Mouse (Mus musculus): ENCODE data around the gene Rasgrp3. TPM values are rescaled to one million over a fixed set of nuclear protein-coding genes. Genes with fewer than 3 reads are reported as not detected.

Rasgrp3 gene
- total RNA-seq, 1 experiment = 0.85 TPM

GRCm38 (mm10) chr17:75529222-75529935 is 93.7 kb downstream of the Rasgrp3 start:
- Histone ChIP-seq H3K36me3 (ENCODE audit: control insufficient read depth, insufficient read depth, low read length, poor library complexity, severe bottlenecking) (no peaks in the 10 kb centered on the region), H3K4me1 (ENCODE audit: control insufficient read depth in 2 of 2, insufficient read depth in 2 of 2, low read length in 2 of 2, poor library complexity in 1 of 2) (peaks cover 0 to 3% of the 10 kb centered on the region in 2 experiments; a peak in 2 of 4 replicates), H3K4me3 (ENCODE audit: insufficient read depth in 1 of 2, low read depth in 1 of 2, low read length in 2 of 2, poor library complexity in 1 of 2, severe bottlenecking in 1 of 2) (no peak overlapping the region), H3K9me3 (ENCODE audit: control insufficient read depth, insufficient read depth, low read depth, low read length) (no peaks in the 10 kb centered on the region), H3K27ac (ENCODE audit: insufficient read depth, low read depth, low read length, poor library complexity, severe bottlenecking) (no peak overlapping the region), H3K9ac (ENCODE audit: insufficient read depth, low read depth, low read length, poor library complexity, severe bottlenecking) (no peak overlapping the region)
- in situ Hi-C loops (cut with MboI; ENCODE audit: low sequenced_read_pairs in 2 of 2, unreplicated experiment in 2 of 2) = no loop called here
- DNase-seq (ENCODE audit: low read depth, low spot score) = no peak
- TF ChIP-seq HCFC1 (IDR thresholded peaks at IDR 0.05; ENCODE audit: borderline replicate concordance, insufficient read depth, low read length) = no peak
- TF ChIP-seq MAFK (IDR thresholded peaks at IDR 0.05; ENCODE audit: insufficient read depth, low read depth, low read length) = no peak

- H3K27ac ChIP-seq (ENCODE audit: insufficient read depth, low read depth, low read length, poor library complexity, severe bottlenecking) = no peak overlapping the region
- in situ Hi-C loops (cut with MboI; ENCODE audit: low sequenced_read_pairs in 2 of 2, unreplicated experiment in 2 of 2) = no loop called here
- TF ChIP-seq CHD2 (IDR thresholded peaks at IDR 0.05; ENCODE audit: low read depth, low read length) = no peak
- no peak for TF ChIP-seq ZC3H11A (IDR thresholded peaks at IDR 0.05; ENCODE audit: borderline replicate concordance, low read depth, low read length)
- TF ChIP-seq HCFC1 (IDR thresholded peaks at IDR 0.05; ENCODE audit: borderline replicate concordance, insufficient read depth, low read length) = no peak
- no peak for TF ChIP-seq ZNF384 (IDR thresholded peaks at IDR 0.05; ENCODE audit: low read depth, low read length)
- TF ChIP-seq MAFK (IDR thresholded peaks at IDR 0.05; ENCODE audit: insufficient read depth, low read depth, low read length) = no peak
Observed at GRCm38 (mm10) chr17:75532469-75532986, 96.8 kb downstream of the Rasgrp3 start.

GRCm38 (mm10) chr17:75534314-75535020 is 98.8 kb downstream of the Rasgrp3 start:
- no peak overlapping the region for H3K4me3 ChIP-seq (ENCODE audit: insufficient read depth in 1 of 2, low read depth in 1 of 2, low read length in 2 of 2, poor library complexity in 1 of 2, severe bottlenecking in 1 of 2)
- H3K36me3 ChIP-seq (ENCODE audit: control insufficient read depth, insufficient read depth, low read length, poor library complexity, severe bottlenecking) = peaks cover 11% of the 10 kb centered on the region
- H3K27ac ChIP-seq (ENCODE audit: insufficient read depth, low read depth, low read length, poor library complexity, severe bottlenecking) = no peak overlapping the region
- TF ChIP-seq ZNF384 (IDR thresholded peaks at IDR 0.05; ENCODE audit: low read depth, low read length) (no peak), MAFK (IDR thresholded peaks at IDR 0.05; ENCODE audit: insufficient read depth, low read depth, low read length) (no peak), ZC3H11A (IDR thresholded peaks at IDR 0.05; ENCODE audit: borderline replicate concordance, low read depth, low read length) (no peak), CHD2 (IDR thresholded peaks at IDR 0.05; ENCODE audit: low read depth, low read length) (no peak)
- in situ Hi-C loops (cut with MboI; ENCODE audit: low sequenced_read_pairs in 2 of 2, unreplicated experiment in 2 of 2) = no loop called here
- no peaks in the 10 kb centered on the region for H3K9me3 ChIP-seq (ENCODE audit: control insufficient read depth, insufficient read depth, low read depth, low read length)
- H3K4me1 ChIP-seq (ENCODE audit: control insufficient read depth in 2 of 2, insufficient read depth in 2 of 2, low read length in 2 of 2, poor library complexity in 1 of 2) = peaks cover 0 to 2% of the 10 kb centered on the region in 2 experiments; a peak in 3 of 4 replicates
- H3K9ac ChIP-seq (ENCODE audit: insufficient read depth, low read depth, low read length, poor library complexity, severe bottlenecking) = no peak overlapping the region
- DNase-seq (ENCODE audit: low read depth, low spot score) = no peak

More at GRCm38 (mm10) chr17:75532469-75532986, 96.8 kb downstream of the Rasgrp3 start:
- DNase-seq (ENCODE audit: low read depth, low spot score) = no peak
- H3K9me3 ChIP-seq (ENCODE audit: control insufficient read depth, insufficient read depth, low read depth, low read length) = no peaks in the 10 kb centered on the region
- no peak overlapping the region for H3K4me3 ChIP-seq (ENCODE audit: insufficient read depth in 1 of 2, low read depth in 1 of 2, low read length in 2 of 2, poor library complexity in 1 of 2, severe bottlenecking in 1 of 2)
- H3K9ac ChIP-seq (ENCODE audit: insufficient read depth, low read depth, low read length, poor library complexity, severe bottlenecking) = no peak overlapping the region
- no peaks in the 10 kb centered on the region; the same call in 1 of the 2 replicates for H3K36me3 ChIP-seq (ENCODE audit: control insufficient read depth, insufficient read depth, low read length, poor library complexity, severe bottlenecking)
- H3K4me1 ChIP-seq (ENCODE audit: control insufficient read depth in 2 of 2, insufficient read depth in 2 of 2, low read length in 2 of 2, poor library complexity in 1 of 2) = peaks cover 0 to 2% of the 10 kb centered on the region in 2 experiments; a peak in 3 of 4 replicates

- TF ChIP-seq MAFK (IDR thresholded peaks at IDR 0.05; ENCODE audit: insufficient read depth, low read depth, low read length) (no peak), ZC3H11A (IDR thresholded peaks at IDR 0.05; ENCODE audit: borderline replicate concordance, low read depth, low read length) (no peak), HCFC1 (IDR thresholded peaks at IDR 0.05; ENCODE audit: borderline replicate concordance, insufficient read depth, low read length) (no peak), ZNF384 (IDR thresholded peaks at IDR 0.05; ENCODE audit: low read depth, low read length) (no peak), CHD2 (IDR thresholded peaks at IDR 0.05; ENCODE audit: low read depth, low read length) (no peak)
- in situ Hi-C loops (cut with MboI; ENCODE audit: low sequenced_read_pairs in 2 of 2, unreplicated experiment in 2 of 2) = no loop called here
- H3K4me3 ChIP-seq (ENCODE audit: insufficient read depth in 1 of 2, low read depth in 1 of 2, low read length in 2 of 2, poor library complexity in 1 of 2, severe bottlenecking in 1 of 2) = no peak overlapping the region
Observed at GRCm38 (mm10) chr17:75535612-75536011, 99.9 kb downstream of the Rasgrp3 start.

More at GRCm38 (mm10) chr17:75535612-75536011, 99.9 kb downstream of the Rasgrp3 start:
- Histone ChIP-seq H3K27ac (ENCODE audit: insufficient read depth, low read depth, low read length, poor library complexity, severe bottlenecking) (no peak overlapping the region), H3K9ac (ENCODE audit: insufficient read depth, low read depth, low read length, poor library complexity, severe bottlenecking) (no peak overlapping the region), H3K36me3 (ENCODE audit: control insufficient read depth, insufficient read depth, low read length, poor library complexity, severe bottlenecking) (peaks cover 11% of the 10 kb centered on the region), H3K9me3 (ENCODE audit: control insufficient read depth, insufficient read depth, low read depth, low read length) (no peaks in the 10 kb centered on the region), H3K4me1 (ENCODE audit: control insufficient read depth in 2 of 2, insufficient read depth in 2 of 2, low read length in 2 of 2, poor library complexity in 1 of 2) (peaks cover 0 to 2% of the 10 kb centered on the region in 2 experiments; a peak in 3 of 4 replicates)
- no peak for DNase-seq (ENCODE audit: low read depth, low spot score)
